Mouse (Mus musculus) embryo, embryonic 11 days (tissue): ENCODE measurements at regions not wholly inside any gene's neighbourhood (a gene's known extent, or its start where the extent isn't known, plus 50 kb on each side); places are given as distances from the start of the nearest gene placed in this dataset.

Experiments used
- DNase-seq: peaks from one replicate; pipeline ENCODE4 v3.0.0-alpha.2; 2015

- DNase-seq: no peak
These were observed 261.4 kb upstream of the Klf3 start for GRCm38 (mm10) chr5:64541765-64542164.

- no peak for DNase-seq
These were observed 247.3 kb upstream of the Klf3 start for GRCm38 (mm10) chr5:64555931-64556330.

- no peak for DNase-seq
These were observed 236.5 kb upstream of the Klf3 start for GRCm38 (mm10) chr5:64566451-64567390.

GRCm38 (mm10) chr5:64567813-64568212, 235.4 kb upstream of the Klf3 start:
- no peak for DNase-seq

- no peak for DNase-seq
These were observed 234.9 kb upstream of the Klf3 start for GRCm38 (mm10) chr5:64568294-64568693.

- DNase-seq: no peak
These were observed 228.8 kb upstream of the Klf3 start for GRCm38 (mm10) chr5:64574386-64574785.

GRCm38 (mm10) chr5:64575896-64576295, 227.3 kb upstream of the Klf3 start:
- DNase-seq: no peak

GRCm38 (mm10) chr5:64576426-64577262, 226.5 kb upstream of the Klf3 start:
- DNase-seq: no peak

- no peak for DNase-seq
These were observed 225.8 kb upstream of the Klf3 start for GRCm38 (mm10) chr5:64577424-64577823.

GRCm38 (mm10) chr5:64578536-64578935, 224.7 kb upstream of the Klf3 start:
- no peak for DNase-seq

- DNase-seq: no peak
These were observed 224.1 kb upstream of the Klf3 start for GRCm38 (mm10) chr5:64579086-64579485.

GRCm38 (mm10) chr5:64579494-64580339, 223.5 kb upstream of the Klf3 start:
- peak; percentile 59 for DNase-seq

GRCm38 (mm10) chr5:64580340-64580723, 222.9 kb upstream of the Klf3 start:
- no peak for DNase-seq

- DNase-seq: no peak
These were observed 222.3 kb upstream of the Klf3 start for GRCm38 (mm10) chr5:64580786-64581445.

- no peak for DNase-seq
These were observed 221.7 kb upstream of the Klf3 start for GRCm38 (mm10) chr5:64581461-64581860.

- no peak for DNase-seq
These were observed 221.2 kb upstream of the Klf3 start for GRCm38 (mm10) chr5:64582031-64582430.

- no peak for DNase-seq
These were observed 218.9 kb upstream of the Klf3 start for GRCm38 (mm10) chr5:64584308-64584707.

GRCm38 (mm10) chr5:64585076-64585786, 218.0 kb upstream of the Klf3 start:
- DNase-seq: no peak

- no peak for DNase-seq
These were observed 216.9 kb upstream of the Klf3 start for GRCm38 (mm10) chr5:64586316-64586715.

- no peak for DNase-seq
These were observed 216.3 kb upstream of the Klf3 start for GRCm38 (mm10) chr5:64586933-64587332.

- no peak for DNase-seq
These were observed 215.1 kb upstream of the Klf3 start for GRCm38 (mm10) chr5:64587895-64588738.
